Mouse (Mus musculus) brain, embryonic 18.5 days (tissue): ENCODE results near the gene Il21r.

Experiments
- DNase-seq: peaks from one replicate; pipeline ENCODE4 v3.0.0-alpha.2; 2012; ENCODE audit warnings: low read depth, low spot score

Gene Il21r

DNA sequence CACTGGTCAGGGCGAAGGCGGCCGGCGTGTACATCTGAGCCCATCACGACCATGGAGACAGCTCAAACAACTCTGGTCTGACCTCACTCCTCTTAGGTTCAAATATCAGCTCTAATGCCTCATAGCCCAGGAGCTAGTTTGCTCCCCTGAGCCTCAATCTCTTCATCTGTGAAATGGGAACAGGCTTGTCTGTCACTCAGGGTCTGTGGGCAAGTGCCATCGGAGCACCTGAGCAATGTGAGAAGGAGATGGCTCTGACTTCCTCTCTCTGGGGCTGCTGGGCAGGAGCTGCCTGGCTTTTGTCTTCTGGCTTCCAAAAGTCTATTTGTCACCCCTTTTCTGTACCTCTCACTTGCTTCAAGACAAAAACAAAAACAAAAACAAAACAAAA lies 2.0 kb upstream of the Il21r start:
- DNase-seq: no peak

DNA sequence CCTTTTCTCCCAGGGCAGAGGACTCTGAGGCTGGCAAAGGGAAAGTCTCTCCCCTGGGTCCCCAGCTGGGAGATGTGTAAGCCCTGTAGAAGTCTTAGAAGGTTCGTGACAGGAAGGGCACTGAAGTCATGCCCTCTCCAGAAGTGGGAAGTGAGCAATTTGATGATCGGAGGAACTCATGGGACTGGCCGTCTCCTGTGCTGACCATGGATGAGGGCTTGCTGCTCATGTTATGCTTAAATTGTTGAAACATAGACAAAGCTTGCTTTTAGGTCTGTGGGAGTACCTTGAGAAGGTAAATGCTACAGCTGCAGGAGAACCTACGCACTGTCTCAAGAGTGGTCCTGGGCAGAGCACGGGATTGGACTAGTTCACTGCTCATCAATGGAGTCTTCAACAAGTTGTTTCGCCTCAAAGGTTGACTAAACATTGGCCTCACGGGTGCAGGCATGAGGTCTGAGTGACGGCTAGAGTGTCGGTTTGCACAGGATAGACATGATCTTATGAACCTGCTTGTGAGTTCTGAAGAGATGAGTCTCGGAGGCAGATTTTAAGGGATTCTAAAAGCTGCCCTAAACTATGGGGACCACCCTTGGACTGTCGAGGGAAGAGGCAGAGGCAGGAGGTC lies 1.3 kb upstream of the Il21r start:
- DNase-seq: no peak

DNA sequence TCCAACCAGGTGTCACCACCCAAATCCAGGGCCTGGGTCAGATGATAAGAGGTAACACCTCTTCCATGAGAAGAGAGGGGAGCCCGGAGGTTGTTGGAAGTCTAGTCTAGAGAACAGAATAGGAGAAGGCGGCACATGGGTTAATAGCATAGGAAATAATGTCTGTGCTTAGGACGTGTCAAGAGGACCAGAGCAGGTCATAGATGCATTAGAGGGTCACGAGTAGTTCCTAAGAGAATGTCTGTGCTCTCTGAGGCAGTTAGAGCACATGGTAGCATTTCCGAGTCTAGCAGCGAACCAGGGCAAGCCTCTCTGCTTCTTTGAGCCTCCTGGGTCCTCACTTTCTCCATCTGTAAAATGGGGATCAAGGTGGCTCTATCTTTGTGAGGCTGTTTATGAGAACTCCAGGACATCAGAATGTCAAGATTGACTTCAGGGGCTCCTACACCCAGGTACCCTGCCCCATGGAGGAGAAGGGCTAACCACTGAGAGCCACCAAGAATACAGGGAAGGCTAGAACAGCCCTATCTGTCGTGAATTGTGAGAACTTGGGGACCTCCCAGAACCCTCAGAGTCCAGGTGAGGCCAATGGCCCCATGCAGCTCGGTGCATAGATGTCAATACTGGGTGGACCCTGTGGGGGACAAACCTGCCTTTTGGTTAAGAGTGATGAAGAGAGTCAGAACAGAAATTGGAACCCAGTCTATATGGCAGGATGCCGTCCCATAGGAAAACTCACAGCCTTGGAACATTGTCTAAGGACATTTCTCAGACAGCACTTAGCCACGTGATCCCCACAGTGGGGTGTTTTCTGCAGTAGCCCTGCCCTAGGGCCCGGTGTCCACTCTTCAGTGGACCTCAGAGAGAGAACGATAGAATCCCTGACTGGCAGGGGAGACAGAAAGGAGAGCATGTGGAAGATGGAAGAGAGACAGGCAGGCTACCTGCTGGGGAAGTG lies 1.4 kb downstream of the Il21r start:
- no peak for DNase-seq

DNA sequence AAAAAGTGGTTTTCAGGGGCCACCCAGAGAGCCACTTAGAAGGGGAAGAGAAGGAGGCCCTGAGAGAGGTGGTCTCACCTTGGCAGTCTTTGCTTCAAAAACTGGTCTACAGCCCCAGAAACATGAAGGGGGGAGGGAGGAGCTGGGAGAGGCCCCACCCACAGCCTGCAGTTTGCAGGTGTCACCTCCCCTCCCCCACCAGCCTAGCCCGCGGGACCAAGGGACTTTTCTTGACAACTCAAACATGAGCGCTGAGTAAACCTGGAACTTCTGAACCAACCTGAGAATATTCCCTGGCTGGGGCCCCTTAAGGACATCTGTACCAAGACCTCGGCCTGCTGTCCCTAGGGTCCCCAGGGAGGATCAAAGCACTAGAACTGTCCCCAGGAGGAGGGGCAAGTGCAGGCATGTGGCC lies 2.5 kb downstream of the Il21r start:
- no peak for DNase-seq

DNA sequence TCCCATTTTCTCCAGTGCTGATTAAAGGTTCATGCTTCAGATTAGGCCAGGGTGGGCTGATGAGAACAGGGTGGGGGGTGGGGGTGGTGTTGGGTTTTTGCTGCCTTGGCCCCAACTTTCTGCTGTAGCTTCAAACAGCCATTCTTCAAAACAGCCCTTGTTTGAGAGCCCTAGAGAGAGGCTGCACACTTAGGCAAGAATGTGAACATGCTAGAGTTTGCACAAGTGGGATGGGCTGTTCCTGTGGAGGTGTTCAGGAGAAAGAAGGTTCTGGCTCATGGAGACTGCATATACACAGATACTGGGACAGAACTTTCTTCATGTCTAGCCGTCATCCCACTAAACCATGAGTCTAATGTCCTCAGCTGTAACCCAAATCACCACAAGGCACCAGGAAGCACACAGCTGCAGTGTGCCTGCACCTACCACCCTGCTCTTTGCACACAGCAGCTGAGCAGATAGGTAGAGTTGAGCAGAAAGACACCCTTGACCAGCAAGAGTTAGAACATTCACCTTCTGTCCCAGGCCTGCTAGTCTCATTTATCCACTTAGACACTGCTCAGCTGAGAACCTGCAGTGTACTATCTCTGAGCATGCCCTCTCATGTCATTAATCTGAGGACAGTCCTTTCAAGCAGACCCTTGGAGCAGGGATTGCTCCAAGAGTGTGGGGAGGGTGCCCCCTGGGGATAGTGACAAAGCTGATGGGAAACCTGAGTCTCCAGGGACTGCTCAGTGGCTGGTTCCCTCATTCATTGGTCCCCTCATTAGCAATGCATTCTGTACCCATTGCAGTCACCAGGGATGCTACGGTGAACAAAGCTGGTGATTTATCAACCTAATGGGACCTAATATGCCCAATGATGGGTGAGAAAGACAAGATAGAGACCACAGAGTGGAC lies 3.3 kb downstream of the Il21r start:
- no peak for DNase-seq

DNA sequence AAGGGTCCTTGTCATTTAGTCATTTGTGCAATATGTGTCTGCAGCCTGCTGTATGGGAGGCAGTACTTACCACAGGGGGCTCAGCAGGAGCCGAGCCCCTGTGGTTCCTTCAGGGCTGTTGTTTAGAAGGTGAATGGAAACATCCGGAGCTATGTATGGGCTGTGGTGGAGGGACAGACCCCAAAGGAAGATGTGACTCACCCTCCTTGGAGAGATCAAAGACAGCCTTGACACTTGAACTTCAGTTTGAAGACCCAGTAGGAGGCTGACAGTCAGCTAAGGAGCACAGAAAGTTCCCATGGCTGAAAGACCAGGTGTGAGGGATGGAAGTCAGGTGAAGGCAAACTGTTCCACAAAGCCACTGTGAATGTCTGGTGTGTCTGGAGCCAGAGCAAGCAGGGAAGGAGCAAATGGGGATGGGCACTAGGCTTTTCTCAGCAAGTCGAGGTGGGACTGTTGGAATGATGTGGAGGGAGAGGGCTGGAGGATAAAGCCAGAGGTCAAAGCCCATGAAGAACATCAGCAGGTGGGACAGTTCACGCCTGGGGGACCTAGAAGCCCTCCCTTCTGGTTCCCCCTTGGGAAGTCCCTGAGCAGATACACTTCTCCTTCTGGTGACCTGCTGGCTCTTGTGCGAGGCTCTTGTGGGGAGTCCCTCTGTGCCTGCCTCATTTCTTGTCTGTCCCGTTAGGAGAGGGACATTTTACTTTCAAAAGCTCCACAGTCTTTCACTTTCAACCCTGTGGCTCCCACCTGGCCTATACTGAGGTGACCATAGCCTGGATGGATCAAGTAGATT lies 4.4 kb downstream of the Il21r start:
- no peak for DNase-seq

DNA sequence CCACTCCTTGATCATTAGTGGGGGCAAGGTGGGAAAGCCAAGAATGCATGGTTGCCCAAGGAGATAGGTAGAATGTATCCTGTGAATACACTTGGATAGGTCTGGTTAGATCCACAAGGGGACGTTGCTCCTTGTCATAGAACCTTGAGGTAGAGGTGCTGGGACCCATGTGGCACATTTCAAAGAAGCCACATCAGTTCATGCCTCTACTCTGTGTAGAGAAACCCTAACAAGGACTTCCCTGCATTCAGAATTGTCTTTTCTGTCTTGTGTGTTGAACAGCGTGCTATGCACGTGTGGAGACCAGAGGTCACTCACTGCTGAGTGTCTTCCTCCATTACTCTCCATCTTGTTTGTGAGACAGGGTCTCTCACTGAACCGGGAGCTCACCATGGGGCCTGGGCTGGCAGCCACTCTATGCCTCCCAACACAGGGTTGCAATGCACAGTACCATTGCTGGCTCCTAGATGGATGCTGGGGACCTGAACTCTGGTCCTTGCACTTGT lies 5.0 kb downstream of the Il21r start:
- no peak for DNase-seq

DNA sequence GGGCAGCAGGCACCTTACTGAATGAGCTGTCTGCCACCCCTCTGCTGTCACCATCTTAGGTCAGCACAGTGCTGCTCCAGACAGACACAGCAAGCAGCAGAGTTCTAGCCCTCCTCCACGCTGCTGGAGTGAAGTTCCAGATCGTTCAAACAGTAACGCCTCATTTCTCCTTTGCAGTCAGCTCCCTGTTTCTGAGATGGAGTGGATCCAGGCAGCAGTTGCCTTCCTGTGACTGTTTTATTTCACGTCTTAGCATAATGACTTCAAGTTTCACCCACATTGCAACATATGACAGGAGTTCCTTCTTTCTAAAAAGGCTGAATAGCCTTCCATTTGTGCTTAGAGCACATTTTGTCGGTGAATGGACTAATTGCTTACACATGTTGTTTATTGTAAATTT lies 10.3 kb downstream of the Il21r start:
- no peak for DNase-seq

DNA sequence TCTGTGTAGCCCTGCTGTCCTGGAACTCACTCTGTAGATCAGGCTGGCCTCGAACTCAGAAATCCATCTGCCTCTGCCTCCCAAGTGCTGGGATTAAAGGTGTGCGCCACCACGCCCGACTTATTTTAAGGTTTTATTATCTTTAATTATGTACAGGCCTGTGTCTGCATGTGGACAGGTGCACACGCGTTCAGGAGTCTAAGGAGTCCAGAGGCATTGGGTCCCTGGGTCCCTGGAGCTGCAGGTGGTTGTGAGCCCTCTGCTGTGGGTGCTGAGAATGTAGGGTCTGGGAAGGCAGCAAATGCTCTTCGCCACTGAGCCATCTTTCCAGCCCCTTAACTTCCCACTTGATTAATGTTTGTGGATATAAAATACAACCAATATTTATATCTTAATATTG lies 12.2 kb downstream of the Il21r start:
- DNase-seq: no peak

DNA sequence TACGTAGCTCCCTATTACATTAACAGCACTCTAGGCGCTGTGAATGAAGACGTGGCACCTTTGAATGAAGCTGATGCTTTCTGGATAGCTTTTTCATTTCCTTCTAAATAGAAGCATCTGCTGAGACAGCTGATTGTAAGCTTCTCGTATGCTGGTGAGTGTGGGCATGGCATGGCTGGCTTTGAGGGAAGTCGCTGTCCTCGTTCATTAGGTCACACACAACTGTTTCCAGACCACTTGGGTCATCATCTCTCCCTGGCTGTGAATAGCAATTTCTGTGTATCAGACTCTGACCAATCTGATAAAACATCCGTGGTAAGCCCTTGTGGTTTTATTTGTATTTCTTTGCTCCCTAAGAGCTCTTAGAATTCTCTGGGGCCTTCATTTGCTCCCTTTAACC lies 14.8 kb downstream of the Il21r start:
- no peak for DNase-seq

DNA sequence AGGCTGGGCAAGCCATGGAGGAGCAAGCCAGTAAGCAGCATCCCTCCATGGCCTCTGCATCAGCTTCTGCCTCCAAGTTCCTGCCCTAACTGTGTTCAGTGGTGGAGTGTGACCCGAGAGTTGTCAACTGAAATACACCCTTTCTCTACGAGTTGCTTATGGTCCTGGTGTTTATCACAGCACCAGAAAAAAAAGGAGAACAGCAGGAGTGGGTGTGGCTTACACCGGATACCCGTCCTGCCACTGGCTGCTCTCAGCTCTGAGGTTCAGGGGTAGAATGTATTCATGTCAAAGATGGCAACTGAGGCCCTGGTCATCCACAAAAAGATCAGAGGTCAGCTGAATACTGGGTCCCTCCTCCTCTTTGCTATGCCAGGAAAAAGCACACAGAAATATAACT lies 16.8 kb downstream of the Il21r start:
- no peak for DNase-seq

DNA sequence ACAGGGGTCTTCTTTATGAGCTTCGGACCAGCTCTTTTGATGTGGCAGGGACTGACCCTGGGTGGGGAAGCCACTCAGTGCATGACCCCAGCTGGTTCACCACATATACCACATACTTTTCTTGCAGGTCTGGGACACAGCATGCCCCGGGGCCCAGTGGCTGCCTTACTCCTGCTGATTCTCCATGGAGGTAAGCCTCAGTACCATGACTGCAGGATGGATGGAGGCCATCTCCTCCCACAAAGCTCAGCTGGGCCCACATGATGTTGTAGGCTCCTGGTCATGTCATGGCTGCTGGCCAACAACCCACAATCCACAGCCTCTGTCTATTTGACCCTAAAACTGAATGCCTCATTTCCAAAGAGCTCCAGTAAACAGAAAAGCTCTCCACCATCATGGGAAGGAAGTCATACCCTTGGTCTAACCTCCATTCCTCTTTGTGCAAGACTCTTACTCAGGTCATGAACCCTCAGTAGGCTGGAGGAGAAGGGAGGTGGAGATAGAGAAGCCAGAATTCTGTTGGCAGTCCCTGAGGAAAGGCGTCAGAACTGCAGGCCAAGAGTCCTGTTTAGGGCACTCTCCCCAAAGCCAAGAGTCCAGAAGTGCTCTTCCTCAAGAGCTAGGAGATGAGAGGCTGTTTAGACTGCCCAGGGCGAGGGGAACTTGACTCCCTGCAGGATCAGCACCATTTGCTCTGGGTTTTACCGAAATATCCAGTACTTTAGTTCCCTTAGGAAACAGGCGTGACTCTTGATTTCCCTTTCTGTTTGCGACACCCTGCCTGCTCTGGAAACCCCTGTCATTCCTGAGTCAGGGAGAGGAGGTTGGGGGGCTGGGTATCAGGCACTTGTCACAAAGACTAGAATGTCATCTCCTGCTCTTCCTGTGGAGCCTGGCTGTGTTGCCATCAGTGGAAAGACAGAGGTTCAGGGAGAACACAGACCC lies 19.8 kb downstream of the Il21r start:
- no peak for DNase-seq

DNA sequence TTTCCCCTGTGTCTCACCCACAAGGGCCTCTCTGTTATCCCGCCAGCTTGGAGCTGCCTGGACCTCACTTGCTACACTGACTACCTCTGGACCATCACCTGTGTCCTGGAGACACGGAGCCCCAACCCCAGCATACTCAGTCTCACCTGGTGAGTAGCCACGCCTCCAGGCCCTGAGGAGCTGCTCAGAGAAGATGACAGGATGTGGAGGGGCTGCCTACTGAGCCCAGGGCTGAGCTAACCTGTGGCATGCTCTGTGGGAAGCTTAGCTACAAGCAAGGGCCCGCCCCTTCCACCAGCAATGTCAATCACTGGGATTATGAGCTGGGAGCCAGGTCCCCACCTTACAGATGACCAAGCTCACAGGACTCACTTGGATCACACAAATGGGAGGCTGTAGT lies 22.0 kb downstream of the Il21r start:
- DNase-seq: no peak

DNA sequence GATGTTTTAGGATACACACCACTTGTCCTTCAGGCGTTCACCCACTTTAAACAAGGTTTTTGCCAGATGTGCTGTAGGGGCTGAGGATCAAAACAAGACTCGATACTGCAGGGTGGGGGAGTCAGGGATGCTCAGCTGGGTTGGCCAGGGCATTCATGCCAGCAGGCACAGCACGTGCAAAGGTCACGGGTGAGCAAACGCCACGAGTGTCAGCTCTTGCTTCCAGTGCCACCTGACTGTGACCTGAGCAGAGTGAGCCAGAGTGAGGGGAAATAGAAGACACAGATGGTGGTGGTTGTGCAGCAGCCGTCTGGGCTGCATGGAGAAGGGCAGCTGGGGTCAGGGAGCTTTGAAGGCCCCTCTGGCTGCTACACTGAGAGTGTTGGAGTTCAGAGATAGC lies 22.6 kb downstream of the Il21r start:
- DNase-seq: no peak

DNA sequence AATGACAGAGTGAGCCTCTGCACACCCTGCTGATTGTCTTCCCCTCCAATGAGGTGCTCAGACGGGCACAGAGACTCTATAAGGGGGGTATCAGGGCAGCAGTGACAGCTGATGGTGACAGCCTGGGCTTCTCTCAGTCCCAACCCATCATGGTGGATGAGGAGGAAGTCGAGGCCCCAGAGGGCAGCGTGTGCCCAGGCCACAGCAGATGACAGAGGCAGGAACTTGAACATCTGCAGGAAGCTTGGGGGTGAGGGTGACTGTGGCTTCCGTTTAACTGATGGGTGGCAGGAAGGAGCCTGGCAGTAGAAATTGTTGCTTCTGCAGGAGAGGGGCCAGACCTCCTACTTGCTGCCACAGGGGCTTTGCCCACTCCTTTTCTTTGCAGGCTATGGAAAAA lies 27.1 kb downstream of the Il21r start:
- no peak for DNase-seq

DNA sequence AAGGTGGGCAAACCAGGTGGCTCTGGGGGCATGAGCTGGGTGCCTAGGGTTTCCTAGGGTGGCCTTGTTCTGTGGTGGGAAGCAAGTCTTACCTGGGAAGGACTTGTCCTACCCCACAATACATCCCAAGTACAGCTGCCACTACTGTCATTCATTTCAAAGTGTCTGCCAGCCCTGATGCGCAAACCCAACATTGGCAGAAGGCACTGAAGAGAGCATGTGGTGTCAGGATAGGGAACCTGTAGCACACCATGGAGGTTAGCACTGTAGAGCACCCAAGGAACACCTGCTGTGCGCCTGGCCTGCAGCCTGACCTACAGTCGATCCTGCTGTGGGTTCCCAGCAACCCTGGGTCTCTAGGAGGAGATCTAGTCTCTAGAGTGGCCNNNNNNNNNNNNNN lies 27.8 kb downstream of the Il21r start:
- DNase-seq: no peak

DNA sequence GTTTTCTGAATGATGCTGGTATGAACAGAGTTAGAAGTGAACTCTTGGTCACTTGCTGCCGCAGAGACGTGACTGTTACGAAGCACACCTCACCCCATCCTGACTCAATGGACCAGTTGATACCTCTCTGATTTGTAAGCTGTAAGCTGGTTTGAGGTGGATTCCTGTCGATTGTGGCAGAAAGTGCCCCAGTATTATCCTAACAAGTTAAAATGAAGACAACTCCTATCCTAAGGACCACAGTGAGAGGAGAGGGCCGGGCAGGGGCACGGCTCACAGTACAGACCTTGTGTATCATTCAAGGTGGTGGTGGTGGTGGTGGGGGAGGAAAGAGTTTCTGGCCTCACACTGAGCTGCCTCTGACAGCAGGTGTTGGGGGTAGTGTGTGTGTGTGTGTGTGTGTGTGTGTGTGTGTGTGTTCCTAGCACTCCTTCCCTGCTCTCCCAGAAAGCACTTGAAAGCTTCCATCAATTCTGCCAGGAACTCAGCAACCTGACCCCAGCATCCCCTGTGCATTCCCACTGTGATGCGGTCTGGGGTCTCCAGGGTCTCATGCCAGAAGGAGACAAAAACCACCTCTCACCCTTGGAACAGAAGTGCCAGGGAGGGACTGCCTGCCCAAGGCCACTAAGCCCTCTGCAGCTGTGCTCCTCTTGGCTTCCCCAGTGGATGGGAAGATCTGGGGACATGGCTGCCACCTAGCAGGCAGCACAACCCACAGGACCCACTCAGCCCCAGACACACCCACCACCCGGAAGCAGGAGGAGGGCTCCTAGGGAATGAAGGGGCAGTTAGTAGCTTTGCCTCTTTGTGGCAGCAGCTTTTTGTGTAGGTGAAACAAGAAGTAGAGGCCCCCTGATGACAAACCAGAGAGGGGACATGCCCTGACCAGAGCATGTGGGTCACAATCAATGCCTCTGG lies 34.3 kb downstream of the Il21r start:
- DNase-seq: no peak

DNA sequence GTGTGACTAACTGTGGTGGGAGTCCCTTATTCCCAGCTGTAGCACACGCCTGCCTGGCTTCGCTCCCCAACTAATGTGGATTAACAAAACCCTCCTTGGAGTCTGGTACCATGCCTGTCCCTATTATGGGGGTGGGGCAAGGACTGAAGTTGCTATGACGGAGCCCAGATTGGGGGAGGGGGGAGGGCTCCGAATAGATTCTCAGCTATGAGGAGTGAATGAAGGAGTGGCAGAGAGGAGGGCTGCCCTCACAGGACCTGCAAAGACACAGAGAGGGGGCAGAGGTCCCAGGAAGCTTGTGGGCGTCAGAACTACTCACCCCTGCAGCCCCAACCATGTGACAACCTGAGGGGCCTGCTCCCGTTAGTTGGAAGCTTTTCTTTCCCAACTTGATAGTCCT lies 35.1 kb downstream of the Il21r start:
- no peak for DNase-seq

DNA sequence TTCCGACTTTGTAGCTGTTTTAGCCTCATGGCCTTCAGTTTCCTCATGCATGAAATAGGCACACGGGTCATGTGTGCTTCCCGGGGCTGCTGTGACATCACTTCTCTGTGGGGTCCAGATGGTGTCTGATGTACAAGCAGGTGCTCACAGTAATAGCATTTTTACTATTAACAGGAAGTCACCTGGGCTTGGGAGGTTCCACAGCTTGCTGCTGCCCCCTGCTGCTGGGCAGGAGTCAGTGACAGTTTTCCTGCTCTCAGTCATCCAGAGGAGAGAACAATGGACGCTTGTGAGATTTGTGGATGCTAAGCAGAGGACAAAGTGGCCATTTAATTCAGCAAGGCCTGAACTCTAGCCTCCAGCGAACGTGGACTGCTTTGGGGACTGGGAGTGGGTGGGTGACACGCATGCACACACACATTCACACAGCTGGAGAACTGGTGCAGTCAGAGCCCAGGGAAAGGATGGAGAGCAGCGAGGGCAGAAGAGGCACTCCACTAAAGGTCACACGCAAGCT lies 35.7 kb downstream of the Il21r start:
- peak; percentile 28 for DNase-seq
